Mouse (Mus musculus) forebrain, embryonic 15.5 days (tissue): Measurements from ENCODE around the gene Scnn1a. TPM values are rescaled to one million over a fixed set of nuclear protein-coding genes. Genes with fewer than 3 reads are reported as not detected.
"Not testable (repeated sequence)": the region's sequence is repeated elsewhere in the genome, so short reads cannot be mapped to it uniquely, and the experiment has no call there.

Experiments used
- ATAC-seq: fragments of 200-750 bp; cut with Nextera tagmentation; replicated peaks from 2 replicates; pipeline ENCODE4 v1.8.0; 2017; ENCODE audit warnings: mild to moderate bottlenecking, moderate TSS enrichment, moderate library complexity
- H3K27ac ChIP-seq: fragments of 300-500 bp; sonication (generic); replicated peaks from 2 replicates; pipeline ENCODE4 v1.5.1; 2015; ENCODE audit warnings: mild to moderate bottlenecking, inconsistent platforms
- H3K27me3 ChIP-seq: fragments of 300-500 bp; sonication (generic); 2 replicates; pipeline ENCODE4 v1.6.1; 2015; ENCODE audit warnings: inconsistent platforms
- H3K36me3 ChIP-seq: fragments of 300-500 bp; sonication (generic); 2 replicates; pipeline ENCODE4 v1.6.1; 2015; ENCODE audit warnings: mild to moderate bottlenecking, inconsistent platforms
- H3K4me1 ChIP-seq: fragments of 300-500 bp; sonication (generic); 2 replicates; pipeline ENCODE4 v1.6.1; 2015; ENCODE audit warnings: inconsistent platforms
- H3K4me2 ChIP-seq: fragments of 300-500 bp; sonication (generic); replicated peaks from 2 replicates; pipeline ENCODE4 v1.6.1; 2015; ENCODE audit warnings: mild to moderate bottlenecking, inconsistent platforms
- H3K4me3 ChIP-seq: fragments of 300-500 bp; sonication (generic); 2 replicates; pipeline ENCODE4 v1.5.1; 2015; ENCODE audit warnings: mild to moderate bottlenecking, inconsistent platforms
- H3K9ac ChIP-seq: fragments of 300-500 bp; sonication (generic); replicated peaks from 2 replicates; pipeline ENCODE4 v1.6.1; 2015; ENCODE audit warnings: mild to moderate bottlenecking, inconsistent platforms
- H3K9me3 ChIP-seq: fragments of 300-500 bp; sonication (generic); 2 replicates; pipeline ENCODE4 v1.6.1; 2016; ENCODE audit warnings: inconsistent platforms
- WGBS: fragments of 180-500 bp; shearing (Covaris S2); methylation state at CpG from one replicate; pipeline ENCODE4 v1.1.7; 2015; ENCODE audit warnings: mixed read lengths; 5-methylcytosine and 5-hydroxymethylcytosine counted together
- polyA plus RNA-seq: library from polyadenylated mRNA; unstranded; fragments of >200 nt; fragmentation: Nextera tagmentation; extraction: Ambion mirVana; gene quantifications from 2 replicates; pipeline ENCODE4 v1.2.1, GENCODE M21; 2015

Gene Scnn1a
- polyA plus RNA-seq, 1 experiment from 2014 or later: 0.25 TPM

DNA sequence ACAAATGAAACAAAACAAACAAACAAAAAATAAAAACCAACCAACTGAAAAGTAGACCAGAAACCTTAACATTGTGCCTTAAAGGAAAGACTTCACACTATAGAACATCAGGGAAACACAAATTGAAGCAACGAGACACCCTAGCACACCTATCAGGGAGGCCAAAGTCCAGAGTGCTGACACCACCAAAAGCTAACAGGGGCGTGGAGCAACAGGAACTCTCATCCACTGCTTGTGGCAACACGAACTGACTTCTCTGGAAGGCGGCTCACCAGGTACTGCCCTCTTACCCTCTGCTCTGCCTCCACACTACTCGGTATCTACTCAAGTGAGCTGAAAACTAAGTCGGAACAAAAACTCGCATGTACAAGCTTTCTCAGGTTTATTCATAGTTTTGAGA is 28.2 kb upstream of the Scnn1a start:
- ATAC-seq: no peak
- 92% methylated on average over 7 of the region's 7 CpGs for WGBS
- Histone ChIP-seq H3K36me3 (no peaks in the 10 kb centered on the region), H3K9ac (no peak overlapping the region), H3K9me3 (no peaks in the 10 kb centered on the region), H3K4me1 (no peaks in the 10 kb centered on the region), H3K4me3 (no peak overlapping the region), H3K27ac (no peak overlapping the region), H3K4me2 (no peak overlapping the region), H3K27me3 (no peaks in the 10 kb centered on the region)

DNA sequence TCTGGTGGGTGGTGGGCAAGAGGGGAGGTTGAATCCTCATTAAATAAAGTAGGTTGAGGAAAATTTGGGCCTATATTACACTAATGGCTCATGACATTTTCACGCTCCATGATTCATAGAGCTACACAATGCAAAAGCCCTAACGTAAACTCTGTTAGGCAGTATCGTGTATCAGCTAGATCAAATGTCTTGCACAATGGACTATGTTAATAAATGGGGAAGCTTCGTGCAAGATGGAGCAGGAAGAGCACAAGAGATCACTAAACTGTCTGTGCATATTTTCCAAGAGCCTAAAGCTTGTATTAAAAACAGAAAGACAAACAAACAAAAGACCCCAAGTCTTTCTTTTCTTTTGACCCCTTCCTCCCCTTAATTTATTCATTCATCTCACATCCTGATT is 26.4 kb upstream of the Scnn1a start:
- Histone ChIP-seq H3K4me3 (no peak overlapping the region), H3K27me3 (no peaks in the 10 kb centered on the region), H3K27ac (no peak overlapping the region), H3K9ac (no peak overlapping the region), H3K9me3 (no peaks in the 10 kb centered on the region), H3K36me3 (no peaks in the 10 kb centered on the region), H3K4me1 (no peaks in the 10 kb centered on the region), H3K4me2 (no peak overlapping the region)
- ATAC-seq: no peak
- 88% methylated on average over 4 of the region's 4 CpGs for WGBS

DNA sequence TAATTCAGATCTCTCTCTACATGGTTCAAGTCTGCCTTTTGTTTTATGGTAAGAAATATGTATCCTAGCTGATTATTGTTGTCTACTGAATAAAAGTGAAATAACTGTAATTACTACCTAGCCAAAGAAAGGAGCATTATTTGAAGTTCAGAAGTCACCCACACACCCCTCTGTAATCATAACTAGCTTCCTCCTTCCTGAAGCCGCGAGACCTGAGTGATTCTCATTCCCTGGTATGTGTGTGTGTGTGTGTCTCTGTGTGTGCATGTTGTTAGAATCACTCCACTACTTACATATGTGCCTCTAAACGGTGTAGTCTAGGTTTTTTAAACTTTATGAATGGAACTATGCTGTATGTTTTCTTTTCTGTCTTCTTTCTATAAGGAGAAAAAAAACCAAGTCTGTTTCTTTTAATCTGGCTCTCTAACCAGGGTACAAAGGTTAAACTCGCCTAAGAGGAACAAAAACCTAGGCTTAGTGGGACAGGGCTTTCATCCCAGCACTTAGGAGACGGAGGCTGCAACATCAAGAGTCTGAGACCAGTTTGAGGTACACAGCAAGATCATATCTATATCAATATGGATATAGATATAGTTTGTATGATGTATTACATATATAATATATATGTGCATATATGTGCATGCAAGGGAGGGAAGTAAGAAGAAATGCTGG is 23.2 kb upstream of the Scnn1a start:
- Histone ChIP-seq H3K4me3 (no peak overlapping the region), H3K27me3 (no peaks in the 10 kb centered on the region), H3K4me1 (no peaks in the 10 kb centered on the region), H3K9me3 (no peaks in the 10 kb centered on the region), H3K4me2 (no peak overlapping the region), H3K9ac (no peak overlapping the region), H3K27ac (no peak overlapping the region), H3K36me3 (no peaks in the 10 kb centered on the region)
- no peak for ATAC-seq
- 76% methylated on average over 5 of the region's 5 CpGs for WGBS

DNA sequence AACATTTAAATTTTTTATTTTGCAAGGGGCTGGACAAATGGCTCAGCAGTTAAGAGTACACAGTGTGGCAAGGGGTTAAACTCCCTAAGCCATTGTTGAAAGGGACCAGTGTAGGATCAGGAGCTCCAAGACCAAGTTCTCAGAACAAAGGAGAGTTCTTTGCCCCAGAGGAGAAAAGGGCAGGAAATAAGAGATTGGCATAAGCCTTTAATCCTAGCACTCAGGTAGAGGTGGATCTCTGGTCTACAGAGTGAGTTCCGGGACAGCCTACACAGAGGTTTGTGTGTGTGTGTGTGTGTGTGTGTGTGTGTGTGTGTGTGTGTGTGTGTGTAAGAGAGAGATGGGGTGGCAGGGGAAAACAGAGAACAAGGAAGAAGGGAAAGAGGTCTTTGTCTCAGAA is 19.5 kb upstream of the Scnn1a start:
- no peak for ATAC-seq
- H3K36me3 ChIP-seq: no peaks in the 10 kb centered on the region
- no peaks in the 10 kb centered on the region for H3K4me1 ChIP-seq
- no peak overlapping the region for H3K4me2 ChIP-seq
- WGBS: 82% methylated on average over 1 of the region's 1 CpGs
- H3K27ac ChIP-seq: no peak overlapping the region
- H3K4me3 ChIP-seq: no peak overlapping the region
- no peaks in the 10 kb centered on the region for H3K9me3 ChIP-seq
- no peak overlapping the region for H3K9ac ChIP-seq
- H3K27me3 ChIP-seq: no peaks in the 10 kb centered on the region

DNA sequence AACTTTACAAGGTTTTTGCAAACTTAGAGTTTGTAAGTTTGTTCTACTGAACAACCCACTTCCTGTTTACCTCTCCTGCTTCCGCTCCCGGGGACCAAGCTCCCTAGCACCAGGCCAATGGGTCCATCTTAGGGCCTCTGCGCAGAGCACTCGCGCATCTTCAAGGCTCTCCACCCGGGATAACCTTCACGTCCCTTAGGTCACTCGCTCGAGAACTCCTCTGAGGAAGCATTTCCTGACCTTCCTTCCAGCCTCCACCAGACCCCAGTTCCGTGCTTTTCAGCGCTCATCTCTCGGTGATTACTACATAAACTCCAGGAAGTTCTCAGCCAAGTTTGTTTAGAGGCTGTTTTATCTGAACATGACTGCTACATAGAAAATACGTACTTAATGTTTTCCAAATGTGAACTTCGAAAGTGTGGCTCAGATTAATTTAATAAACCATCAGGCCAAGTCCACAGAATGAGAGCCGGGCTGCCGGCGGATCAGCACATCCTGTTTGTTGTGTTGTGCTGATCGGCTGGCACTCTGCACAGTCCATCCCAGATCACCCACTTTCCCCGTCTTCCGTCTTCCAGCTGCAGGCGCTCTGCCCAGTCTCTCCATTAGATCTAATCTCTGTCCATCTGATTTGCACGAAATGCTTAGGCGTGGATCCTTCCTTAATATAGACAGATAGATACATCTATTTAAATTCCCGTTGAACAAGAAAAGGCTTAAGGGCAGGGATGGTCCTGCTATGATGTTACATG is 18.1 kb upstream of the Scnn1a start:
- ATAC-seq: no peak
- Histone ChIP-seq H3K4me2 (no peak overlapping the region), H3K36me3 (no peaks in the 10 kb centered on the region), H3K9me3 (no peaks in the 10 kb centered on the region), H3K4me3 (no peak overlapping the region), H3K27ac (no peak overlapping the region), H3K9ac (no peak overlapping the region), H3K27me3 (no peaks in the 10 kb centered on the region), H3K4me1 (no peaks in the 10 kb centered on the region)
- 88% methylated on average over 24 of the region's 24 CpGs for WGBS

DNA sequence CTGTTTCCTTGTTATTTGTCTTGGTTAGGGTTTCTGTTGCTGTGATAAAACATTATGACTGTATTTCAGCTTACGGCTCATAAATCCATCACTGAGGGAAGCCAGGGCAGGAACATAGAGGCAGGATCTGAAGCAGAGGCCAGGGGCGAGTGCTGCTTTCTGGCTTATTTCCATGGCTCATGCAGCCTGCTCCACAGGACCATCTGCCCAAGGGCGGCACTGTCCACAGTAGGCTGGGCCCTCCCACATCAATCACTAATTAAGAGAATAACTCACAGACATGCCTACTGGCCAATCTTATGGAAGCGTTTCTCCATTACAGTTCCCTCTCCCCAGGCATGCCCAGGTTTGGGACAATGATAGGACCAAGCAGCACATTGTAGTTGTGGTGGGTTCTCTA is 17.2 kb upstream of the Scnn1a start:
- no peaks in the 10 kb centered on the region for H3K4me1 ChIP-seq
- no peaks in the 10 kb centered on the region for H3K27me3 ChIP-seq
- WGBS: 73% methylated on average over 4 of the region's 4 CpGs
- no peaks in the 10 kb centered on the region for H3K36me3 ChIP-seq
- H3K9ac ChIP-seq: no peak overlapping the region
- H3K9me3 ChIP-seq: no peaks in the 10 kb centered on the region
- ATAC-seq: no peak
- H3K27ac ChIP-seq: no peak overlapping the region
- no peak overlapping the region for H3K4me2 ChIP-seq
- no peak overlapping the region for H3K4me3 ChIP-seq

DNA sequence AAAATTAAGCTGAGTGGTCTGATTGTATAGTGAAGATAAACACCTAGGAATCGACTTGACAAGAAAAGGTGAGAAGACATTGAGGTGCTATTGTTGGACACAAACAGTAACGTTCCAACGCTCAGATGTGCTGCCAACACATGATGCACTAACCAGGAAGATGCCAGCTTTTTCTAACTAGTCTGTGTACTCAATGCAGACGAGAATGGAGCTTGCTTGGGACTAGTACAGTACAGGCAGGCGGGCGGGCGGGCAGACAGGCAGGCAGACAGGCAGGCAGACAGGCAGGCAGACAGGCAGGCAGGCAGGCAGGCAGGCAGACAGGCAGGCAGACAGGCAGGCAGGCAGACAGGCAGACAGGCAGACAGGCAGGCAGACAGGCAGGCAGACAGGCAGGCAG is 16.1 kb upstream of the Scnn1a start:
- H3K9me3 ChIP-seq, H3K4me2 ChIP-seq, H3K27me3 ChIP-seq, ATAC-seq, H3K27ac ChIP-seq, H3K4me1 ChIP-seq, H3K4me3 ChIP-seq, H3K36me3 ChIP-seq, H3K9ac ChIP-seq: not testable (repeated sequence)
- WGBS: 84% methylated on average over 7 of the region's 7 CpGs

DNA sequence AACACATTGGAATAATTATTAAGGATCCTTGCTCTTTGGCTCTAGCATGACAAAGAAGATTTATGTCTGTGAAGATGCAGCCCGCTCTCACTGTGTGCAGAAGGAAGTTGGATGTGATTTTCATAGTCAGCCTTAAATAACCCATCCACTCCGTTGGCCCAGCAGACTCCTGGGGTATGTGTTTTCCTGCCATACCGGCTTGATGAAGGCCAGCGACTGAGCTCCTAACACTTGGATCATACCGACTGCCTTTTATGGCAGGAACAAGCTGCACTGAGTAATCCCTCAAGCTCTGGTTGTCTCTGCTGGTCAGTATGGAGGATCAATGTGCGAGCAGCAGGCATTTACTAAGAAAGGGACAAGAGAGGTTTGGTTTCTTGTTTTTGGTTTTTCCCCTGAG is 15.0 kb upstream of the Scnn1a start:
- H3K4me3 ChIP-seq: no peak overlapping the region
- no peaks in the 10 kb centered on the region for H3K27me3 ChIP-seq
- no peak overlapping the region for H3K27ac ChIP-seq
- 90% methylated on average over 6 of the region's 6 CpGs for WGBS
- no peak overlapping the region for H3K9ac ChIP-seq
- no peak for ATAC-seq
- H3K9me3 ChIP-seq: no peaks in the 10 kb centered on the region
- no peaks in the 10 kb centered on the region for H3K4me1 ChIP-seq
- H3K36me3 ChIP-seq: no peaks in the 10 kb centered on the region
- H3K4me2 ChIP-seq: no peak overlapping the region

DNA sequence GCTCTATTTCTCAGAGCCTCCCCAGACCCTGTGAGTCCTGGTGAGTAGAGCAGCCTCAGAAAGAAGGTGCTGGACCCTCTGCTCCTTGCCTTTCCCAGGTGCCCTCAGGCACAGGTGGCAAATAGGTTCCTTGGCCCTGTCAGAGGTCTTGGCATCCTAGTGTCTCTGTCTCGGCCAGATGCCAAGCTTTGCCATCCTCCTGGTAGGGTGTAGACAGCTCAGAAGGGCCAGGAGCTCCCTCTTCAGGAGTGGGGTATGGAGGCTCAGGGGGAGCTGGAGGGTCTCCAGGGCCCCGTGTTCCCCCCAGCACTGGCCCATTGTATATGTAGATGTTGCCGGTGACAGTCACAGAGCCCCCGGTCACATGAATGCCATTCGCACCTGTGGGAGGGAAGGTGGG is 13.4 kb upstream of the Scnn1a start:
- H3K4me1 ChIP-seq: no peaks in the 10 kb centered on the region
- H3K4me2 ChIP-seq: no peak overlapping the region
- no peak overlapping the region for H3K9ac ChIP-seq
- H3K4me3 ChIP-seq: no peak overlapping the region
- no peak for ATAC-seq
- no peaks in the 10 kb centered on the region for H3K9me3 ChIP-seq
- no peak overlapping the region for H3K27ac ChIP-seq
- H3K36me3 ChIP-seq: no peaks in the 10 kb centered on the region
- 91% methylated on average over 5 of the region's 5 CpGs for WGBS
- no peaks in the 10 kb centered on the region for H3K27me3 ChIP-seq

DNA sequence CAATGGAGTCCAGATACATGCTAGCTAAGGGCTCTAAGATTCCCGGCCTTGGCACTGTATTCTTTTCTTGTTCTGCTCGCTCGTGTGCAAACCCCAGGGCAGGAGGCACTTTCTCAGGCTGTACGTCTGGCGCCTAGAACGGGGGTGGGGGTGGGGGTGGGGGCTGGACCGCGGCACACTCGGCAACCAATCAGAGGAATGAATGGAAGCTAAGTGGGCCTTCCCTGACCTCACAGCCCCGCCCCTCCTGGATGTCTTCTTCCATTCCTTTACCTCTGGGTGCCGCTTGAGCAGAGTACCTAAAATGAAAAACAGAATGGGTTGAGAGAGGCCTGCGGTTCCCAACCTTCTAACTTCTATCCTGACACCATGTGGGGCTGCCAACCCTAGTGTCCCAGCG is 11.5 kb upstream of the Scnn1a start:
- Histone ChIP-seq H3K9me3 (no peaks in the 10 kb centered on the region), H3K27me3 (no peaks in the 10 kb centered on the region), H3K4me1 (peaks cover 9% of the 10 kb centered on the region), H3K36me3 (no peaks in the 10 kb centered on the region), H3K9ac (no peak overlapping the region), H3K4me2 (no peak overlapping the region), H3K4me3 (no peak overlapping the region), H3K27ac (no peak overlapping the region)
- no peak for ATAC-seq
- 12% methylated on average over 13 of the region's 13 CpGs for WGBS

DNA sequence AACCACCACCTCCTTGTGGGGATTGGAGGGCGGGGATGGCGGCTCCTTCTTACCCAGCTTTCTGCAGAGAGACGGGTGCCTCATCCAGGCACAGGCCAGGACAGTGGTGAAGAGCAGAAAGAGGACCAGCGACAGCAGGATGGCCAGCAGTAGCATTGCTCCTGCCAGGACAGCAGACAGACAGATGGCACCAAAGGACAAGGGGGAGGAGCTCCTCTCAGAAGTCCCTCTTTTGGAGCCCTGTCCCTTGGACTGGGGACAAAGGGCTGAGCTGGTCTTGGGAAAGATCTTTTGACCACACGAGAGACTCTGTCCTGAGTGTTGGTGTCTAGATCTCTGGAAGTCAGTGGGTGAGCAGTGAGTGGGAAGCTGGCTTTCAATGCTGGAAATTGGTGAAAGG is 11.1 kb upstream of the Scnn1a start:
- H3K9me3 ChIP-seq: no peaks in the 10 kb centered on the region
- H3K4me2 ChIP-seq: no peak overlapping the region
- H3K27ac ChIP-seq: no peak overlapping the region
- peaks cover 14% of the 10 kb centered on the region for H3K4me1 ChIP-seq
- no peaks in the 10 kb centered on the region for H3K27me3 ChIP-seq
- H3K36me3 ChIP-seq: no peaks in the 10 kb centered on the region
- ATAC-seq: no peak
- 49% methylated on average over 5 of the region's 5 CpGs for WGBS
- H3K4me3 ChIP-seq: no peak overlapping the region
- no peak overlapping the region for H3K9ac ChIP-seq

DNA sequence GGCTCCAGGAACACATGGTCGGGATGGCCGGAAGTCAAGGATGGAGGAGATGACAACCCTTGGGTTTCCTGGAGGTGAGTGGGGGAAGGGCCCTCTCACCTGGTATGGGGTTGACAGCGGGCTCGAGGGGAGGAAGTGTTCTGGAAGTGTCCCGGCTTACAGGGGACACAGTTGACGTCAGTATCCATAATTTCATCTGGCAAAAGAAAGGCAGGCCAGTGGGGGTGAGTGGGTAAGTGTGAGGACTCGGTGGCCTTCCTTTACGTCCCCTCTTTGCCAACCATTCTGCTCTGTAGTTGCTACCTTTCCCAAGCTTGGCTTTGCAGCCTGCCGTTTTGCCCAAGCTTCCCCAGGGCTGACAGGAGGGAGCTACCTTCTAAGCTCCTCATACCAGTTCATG is 8.3 kb upstream of the Scnn1a start:
- H3K27ac ChIP-seq: no peak overlapping the region
- no peaks in the 10 kb centered on the region for H3K36me3 ChIP-seq
- no peaks in the 10 kb centered on the region for H3K27me3 ChIP-seq
- 91% methylated on average over 9 of the region's 9 CpGs for WGBS
- peaks cover 16% of the 10 kb centered on the region for H3K4me1 ChIP-seq
- H3K9ac ChIP-seq: no peak overlapping the region
- no peak for ATAC-seq
- H3K4me3 ChIP-seq: no peak overlapping the region
- H3K4me2 ChIP-seq: no peak overlapping the region
- no peaks in the 10 kb centered on the region for H3K9me3 ChIP-seq
